Mouse (Mus musculus): ENCODE data around the gene Fam32a. TPM values are rescaled to one million over a fixed set of nuclear protein-coding genes. Genes with fewer than 3 reads are reported as not detected.

Fam32a gene
- 41.0 and 45.6 TPM in 2 replicates for polyA plus RNA-seq (2015; fragmentation: Nextera tagmentation; extraction: Ambion mirVana)

GRCm38 (mm10) chr8:72219541-72220363 is at the start of gene Fam32a:
Fam32a (plus strand) TSS chr8:72219730.
- peak; percentile 95 for ATAC-seq (replicated peaks; ENCODE audit: insufficient number of reproducible peaks, insufficient read depth, low FRiP score, low read depth)
- peak within 1 kb of the TSS; percentile 76 for H3K4me2 ChIP-seq
- peaks cover 7% of the 10 kb centered on the region for H3K27me3 ChIP-seq
- peak within 1 kb of the TSS; percentile 66 for H3K9ac ChIP-seq
- H3K9me3 ChIP-seq (replicated peaks): no peaks in the 10 kb centered on the region
- WGBS: 11% methylated on average over 39 of the region's 39 CpGs
- peak within 1 kb of the TSS; percentile 74 for H3K27ac ChIP-seq
- H3K4me1 ChIP-seq (replicated peaks): peaks cover 11% of the 10 kb centered on the region
- H3K36me3 ChIP-seq: peaks cover 30% of the 10 kb centered on the region
- H3K4me3 ChIP-seq: peak within 1 kb of the TSS; percentile 72

DNA sequence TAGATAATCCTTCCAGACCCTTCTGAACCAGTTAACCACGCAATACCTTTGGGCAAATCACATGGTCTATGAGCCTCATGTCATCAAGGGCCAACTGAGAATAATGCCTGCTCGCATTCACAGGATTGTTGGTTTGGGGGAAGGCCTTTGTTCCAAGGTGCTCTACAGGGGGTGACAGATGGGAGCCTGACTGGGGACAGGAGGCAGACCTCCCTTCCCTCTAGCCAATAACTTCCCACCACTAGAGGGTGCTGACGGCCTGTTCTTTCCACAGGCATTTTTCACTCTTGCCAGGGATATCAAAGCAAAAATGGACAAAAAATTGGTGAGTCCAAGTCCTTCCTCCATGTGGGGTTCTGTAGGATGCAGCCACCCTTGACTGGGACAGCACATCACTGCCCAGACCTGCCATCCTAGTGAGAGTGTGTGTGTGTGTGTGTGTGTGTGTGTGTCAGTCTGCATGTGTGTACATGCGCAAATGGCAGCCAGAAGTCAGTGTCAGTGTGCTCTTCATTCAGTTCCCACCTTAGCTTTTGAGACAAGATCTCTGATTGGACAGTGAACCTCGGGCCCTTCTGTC is 42.1 kb upstream of the Fam32a start:
- no peaks in the 10 kb centered on the region for H3K4me1 ChIP-seq (replicated peaks)
- H3K27ac ChIP-seq: no peak overlapping the region
- H3K4me3 ChIP-seq: no peak overlapping the region
- H3K9ac ChIP-seq: no peak overlapping the region
- 0 out of 2 replicates have a peak, but pooled peaks have one; percentile 37 for ATAC-seq (replicated peaks; ENCODE audit: insufficient number of reproducible peaks, insufficient read depth, low FRiP score, low read depth)
- no peaks in the 10 kb centered on the region for H3K9me3 ChIP-seq (replicated peaks)
- H3K4me2 ChIP-seq: no peak overlapping the region
- peaks cover 77% of the 10 kb centered on the region for H3K36me3 ChIP-seq
- H3K27me3 ChIP-seq: no peaks in the 10 kb centered on the region
- 58% methylated on average over 5 of the region's 5 CpGs for WGBS

- H3K27me3 ChIP-seq: no peaks in the 10 kb centered on the region
- no peak overlapping the region for H3K27ac ChIP-seq
- H3K4me3 ChIP-seq: no peak overlapping the region
- no peaks in the 10 kb centered on the region for H3K4me1 ChIP-seq (replicated peaks)
- H3K9me3 ChIP-seq (replicated peaks): no peaks in the 10 kb centered on the region
- WGBS: 83% methylated on average over 2 of the region's 2 CpGs
- no peak overlapping the region for H3K9ac ChIP-seq
- H3K4me2 ChIP-seq: no peak overlapping the region
- H3K36me3 ChIP-seq: peaks cover 29% of the 10 kb centered on the region
- no peak for ATAC-seq (replicated peaks; ENCODE audit: insufficient number of reproducible peaks, insufficient read depth, low FRiP score, low read depth)
Measured at GRCm38 (mm10) chr8:72183554-72184202, 35.9 kb upstream of the Fam32a start.

DNA sequence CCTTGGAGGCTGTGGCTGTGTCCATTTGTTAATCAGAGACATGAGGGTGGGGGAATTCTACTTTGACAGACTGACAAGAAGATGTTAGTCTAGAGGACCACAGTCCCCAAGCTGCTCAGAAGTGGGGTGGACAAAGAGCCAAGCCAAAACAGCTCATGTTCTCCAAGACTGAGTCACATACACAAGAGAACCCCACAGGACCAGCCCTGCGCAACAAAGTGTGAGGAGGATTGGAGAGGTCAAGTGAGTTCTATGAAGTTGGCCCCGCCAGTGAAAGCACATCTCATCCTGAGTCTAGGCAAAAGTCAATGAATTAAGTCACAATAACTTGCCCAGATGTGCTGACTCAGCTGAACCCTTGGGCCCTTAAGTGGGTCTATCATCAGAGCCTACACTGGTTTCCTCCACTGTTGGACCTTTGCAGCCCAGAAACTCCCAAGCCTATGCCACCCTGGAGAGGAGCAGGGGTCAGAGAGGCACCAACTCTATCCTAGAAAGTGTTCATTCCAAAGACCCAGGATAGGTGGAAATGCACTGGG is 31.7 kb upstream of the Fam32a start:
- no peak overlapping the region for H3K4me2 ChIP-seq
- H3K27me3 ChIP-seq: no peaks in the 10 kb centered on the region
- no peak for ATAC-seq (replicated peaks; ENCODE audit: insufficient number of reproducible peaks, insufficient read depth, low FRiP score, low read depth)
- no peaks in the 10 kb centered on the region for H3K9me3 ChIP-seq (replicated peaks)
- H3K36me3 ChIP-seq: no peaks in the 10 kb centered on the region
- 81% methylated on average over 2 of the region's 2 CpGs for WGBS
- H3K4me1 ChIP-seq (replicated peaks): no peaks in the 10 kb centered on the region
- H3K4me3 ChIP-seq: no peak overlapping the region
- H3K9ac ChIP-seq: no peak overlapping the region
- no peak overlapping the region for H3K27ac ChIP-seq

- WGBS: 55% methylated on average over 12 of the region's 12 CpGs
- no peaks in the 10 kb centered on the region for H3K4me1 ChIP-seq (replicated peaks)
- no peak within 1 kb of the TSS for H3K27ac ChIP-seq
- no peak for ATAC-seq (replicated peaks; ENCODE audit: insufficient number of reproducible peaks, insufficient read depth, low FRiP score, low read depth)
- H3K4me2 ChIP-seq: no peak within 1 kb of the TSS
- no peak within 1 kb of the TSS for H3K4me3 ChIP-seq
- H3K9me3 ChIP-seq (replicated peaks): no peaks in the 10 kb centered on the region
- H3K27me3 ChIP-seq: no peaks in the 10 kb centered on the region
- no peak within 1 kb of the TSS for H3K9ac ChIP-seq
- no peaks in the 10 kb centered on the region for H3K36me3 ChIP-seq
Measured at GRCm38 (mm10) chr8:72189417-72190214, 29.9 kb upstream of the Fam32a start, which contains the start of gene Hsh2d. Hsh2d (plus strand) TSS chr8:72189638.

DNA sequence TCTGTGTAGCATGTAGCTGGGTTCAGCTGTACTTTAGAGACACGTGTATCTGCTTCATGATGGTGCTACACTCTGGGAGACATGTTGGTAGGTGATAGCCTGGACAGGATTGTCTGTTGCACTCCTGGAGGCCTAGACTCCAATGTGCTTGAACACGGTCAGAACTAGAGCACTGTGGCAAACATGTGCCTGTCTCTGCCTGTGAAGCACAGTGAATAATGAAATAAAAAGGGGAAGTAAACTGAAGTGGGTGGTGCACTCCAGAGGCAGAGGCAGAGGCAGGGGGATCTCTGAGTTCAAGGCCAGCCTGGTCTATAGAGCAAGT is 29.4 kb upstream of the Fam32a start:
- 67% methylated on average over 2 of the region's 2 CpGs for WGBS
- H3K4me3 ChIP-seq: no peak overlapping the region
- no peak overlapping the region for H3K27ac ChIP-seq
- H3K9ac ChIP-seq: no peak overlapping the region
- no peaks in the 10 kb centered on the region for H3K27me3 ChIP-seq
- H3K9me3 ChIP-seq (replicated peaks): no peaks in the 10 kb centered on the region
- no peaks in the 10 kb centered on the region for H3K4me1 ChIP-seq (replicated peaks)
- no peak overlapping the region for H3K4me2 ChIP-seq
- H3K36me3 ChIP-seq: no peaks in the 10 kb centered on the region
- ATAC-seq (replicated peaks; ENCODE audit: insufficient number of reproducible peaks, insufficient read depth, low FRiP score, low read depth): no peak

GRCm38 (mm10) chr8:72192065-72192464 is 27.5 kb upstream of the Fam32a start:
- no peaks in the 10 kb centered on the region for H3K36me3 ChIP-seq
- no peaks in the 10 kb centered on the region for H3K27me3 ChIP-seq
- no peak overlapping the region for H3K27ac ChIP-seq
- H3K9ac ChIP-seq: no peak overlapping the region
- H3K4me2 ChIP-seq: no peak overlapping the region
- no peak overlapping the region for H3K4me3 ChIP-seq
- H3K4me1 ChIP-seq (replicated peaks): no peaks in the 10 kb centered on the region
- no peaks in the 10 kb centered on the region for H3K9me3 ChIP-seq (replicated peaks)
- no peak for ATAC-seq (replicated peaks; ENCODE audit: insufficient number of reproducible peaks, insufficient read depth, low FRiP score, low read depth)

DNA sequence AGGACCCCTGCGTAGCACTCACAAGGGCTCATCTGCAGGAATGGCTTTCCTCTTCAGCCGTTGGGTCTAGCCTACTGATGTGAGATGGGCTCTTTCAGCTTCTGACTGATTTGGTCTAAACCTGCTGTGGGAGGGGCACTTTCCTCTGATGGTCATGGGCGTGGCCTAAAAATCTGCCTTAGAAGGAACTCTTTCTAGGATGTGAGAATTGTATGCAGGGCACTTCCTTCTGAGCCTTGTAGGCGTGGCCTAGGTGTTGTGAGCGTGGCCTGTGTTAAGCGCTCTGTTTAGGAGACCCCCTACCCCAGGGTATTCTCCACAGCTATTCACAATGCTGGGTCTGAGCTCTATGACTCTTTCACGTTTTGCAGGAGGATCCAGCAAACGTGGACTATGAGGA is 21.5 kb upstream of the Fam32a start:
- 48% methylated on average over 8 of the region's 8 CpGs for WGBS
- no peaks in the 10 kb centered on the region for H3K36me3 ChIP-seq

GRCm38 (mm10) chr8:72208582-72208981 is 10.9 kb upstream of the Fam32a start:
- no peak for ATAC-seq (replicated peaks; ENCODE audit: insufficient number of reproducible peaks, insufficient read depth, low FRiP score, low read depth)
- no peak overlapping the region for H3K9ac ChIP-seq
- no peak overlapping the region for H3K4me3 ChIP-seq
- H3K4me2 ChIP-seq: no peak overlapping the region
- H3K36me3 ChIP-seq: no peaks in the 10 kb centered on the region
- 58% methylated on average over 1 of the region's 1 CpGs for WGBS
- H3K27me3 ChIP-seq: no peaks in the 10 kb centered on the region
- H3K4me1 ChIP-seq (replicated peaks): no peaks in the 10 kb centered on the region
- H3K27ac ChIP-seq: no peak overlapping the region
- no peaks in the 10 kb centered on the region; the same call in 1 of the 2 replicates for H3K9me3 ChIP-seq (replicated peaks)

More for the DNA sequence above, 21.5 kb upstream of the Fam32a start:
- Histone ChIP-seq H3K9ac (no peak overlapping the region), H3K4me2 (no peak overlapping the region), H3K27ac (no peak overlapping the region), H3K4me3 (no peak overlapping the region), H3K9me3 (replicated peaks) (0 out of 2 replicates have a peak, but pooled peaks cover 6% of the 10 kb centered on the region), H3K27me3 (no peaks in the 10 kb centered on the region), H3K4me1 (replicated peaks) (no peaks in the 10 kb centered on the region)
- no peak for ATAC-seq (replicated peaks; ENCODE audit: insufficient number of reproducible peaks, insufficient read depth, low FRiP score, low read depth)

DNA sequence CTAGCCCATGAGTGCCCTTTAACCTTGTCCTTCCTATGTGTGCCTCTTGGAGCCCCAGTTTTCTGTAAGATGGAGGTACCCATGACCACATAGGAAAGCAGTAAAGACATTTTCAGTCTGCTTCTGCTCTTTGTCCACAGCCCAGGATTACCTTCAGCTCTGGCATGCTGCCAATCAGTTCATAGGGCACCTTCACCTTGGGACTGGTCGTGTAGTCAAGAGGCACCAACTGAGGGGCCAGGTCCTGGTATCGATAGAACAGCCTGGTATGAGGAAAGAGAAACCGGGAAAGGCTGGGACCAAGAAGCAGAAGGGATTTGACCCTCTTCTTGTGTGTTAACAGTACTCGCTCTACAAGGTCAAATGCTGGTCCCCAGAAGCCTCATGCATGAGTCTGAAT is 9.3 kb upstream of the Fam32a start:
- no peak overlapping the region for H3K9ac ChIP-seq
- H3K4me3 ChIP-seq: no peak overlapping the region
- no peaks in the 10 kb centered on the region for H3K4me1 ChIP-seq (replicated peaks)
- peaks cover 12% of the 10 kb centered on the region; the same call in 1 of the 2 replicates for H3K27me3 ChIP-seq
- no peak for ATAC-seq (replicated peaks; ENCODE audit: insufficient number of reproducible peaks, insufficient read depth, low FRiP score, low read depth)
- H3K36me3 ChIP-seq: no peaks in the 10 kb centered on the region
- no peak overlapping the region for H3K27ac ChIP-seq
- H3K9me3 ChIP-seq (replicated peaks): no peaks in the 10 kb centered on the region
- WGBS: 58% methylated on average over 4 of the region's 4 CpGs
- no peak overlapping the region for H3K4me2 ChIP-seq

DNA sequence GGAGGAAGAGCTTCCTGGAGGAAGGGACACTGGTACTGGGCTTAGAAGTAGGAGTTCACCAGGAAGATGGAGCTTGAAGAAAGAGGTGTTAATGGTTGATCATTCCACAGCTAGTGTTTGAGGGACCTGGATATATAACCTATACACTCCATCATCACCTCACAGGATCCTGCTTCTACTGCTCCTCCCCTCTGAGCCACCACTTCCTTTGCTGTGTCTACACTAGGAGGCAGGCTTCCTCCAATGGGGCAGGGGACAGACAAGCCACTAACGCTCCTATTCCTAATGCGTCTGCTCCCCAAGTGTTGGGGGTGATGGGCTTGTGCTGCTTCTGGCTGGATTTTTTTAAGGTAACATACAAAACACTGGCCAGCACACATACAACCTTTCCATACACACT is 8.8 kb upstream of the Fam32a start:
- no peak overlapping the region for H3K4me3 ChIP-seq
- H3K36me3 ChIP-seq: no peaks in the 10 kb centered on the region
- 59% methylated on average over 2 of the region's 2 CpGs for WGBS
- no peaks in the 10 kb centered on the region for H3K9me3 ChIP-seq (replicated peaks)
- no peak overlapping the region for H3K4me2 ChIP-seq
- H3K4me1 ChIP-seq (replicated peaks): no peaks in the 10 kb centered on the region
- ATAC-seq (replicated peaks; ENCODE audit: insufficient number of reproducible peaks, insufficient read depth, low FRiP score, low read depth): no peak
- H3K27ac ChIP-seq: no peak overlapping the region
- H3K27me3 ChIP-seq: peaks cover 16% of the 10 kb centered on the region
- no peak overlapping the region for H3K9ac ChIP-seq
